Mouse (Mus musculus): ENCODE results near the gene Tbc1d10b. TPM values are rescaled to one million over a fixed set of nuclear protein-coding genes. Genes with fewer than 3 reads are reported as not detected.

The Tbc1d10b gene
- polyA plus RNA-seq, 1 experiment from 2014 or later: 15.8 TPM

DNA sequence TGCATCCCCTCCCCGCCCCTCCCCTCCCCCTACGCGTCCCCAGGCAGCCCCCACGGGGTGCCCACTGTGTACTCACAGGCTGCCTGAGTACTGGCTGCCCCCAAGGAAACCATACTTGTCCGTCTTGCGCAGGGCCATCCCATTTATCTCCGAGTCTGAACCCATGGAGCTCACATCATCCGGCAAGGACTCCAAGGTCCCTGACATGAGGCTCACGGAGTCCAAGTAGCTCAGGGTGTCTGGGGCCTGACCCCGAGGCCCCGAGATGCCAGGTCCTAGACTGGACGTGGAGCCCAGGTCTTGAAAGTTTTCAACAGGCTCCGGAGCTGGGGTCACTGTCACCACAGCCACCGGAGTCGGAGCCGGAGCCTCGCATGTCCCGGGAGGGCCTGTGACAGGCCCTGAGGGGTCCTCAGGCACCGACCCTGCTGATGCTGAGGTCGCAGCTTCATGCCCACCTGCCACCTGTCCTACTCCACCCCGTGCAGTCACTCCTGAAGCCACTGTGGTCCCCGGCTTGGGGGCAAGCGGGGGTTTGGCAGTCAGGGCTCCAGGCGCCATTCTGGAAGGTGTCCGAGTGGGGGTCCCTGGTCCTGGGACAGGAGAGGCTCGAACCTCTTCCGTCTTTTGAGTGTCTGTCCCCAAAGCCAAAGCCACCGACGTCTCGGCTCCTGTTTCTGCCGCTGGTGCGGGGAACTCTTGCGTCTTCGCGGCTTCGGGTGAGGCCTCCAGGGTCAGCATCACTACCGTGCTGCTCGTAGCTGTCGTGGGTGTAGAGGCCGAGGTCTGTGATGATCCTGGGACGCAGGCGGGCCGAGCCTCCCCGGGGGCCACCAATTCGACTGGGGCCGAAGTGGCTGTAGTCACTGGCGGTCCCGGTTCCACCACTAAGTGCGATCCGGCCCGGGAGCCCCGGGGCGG, 634 bp downstream of the Tbc1d10b start:
- Histone ChIP-seq H3K4me3 (ENCODE audit: low read depth, low read length) (peak overlapping the region; percentile 92), H3K4me2 (ENCODE audit: low read depth, low read length) (peak overlapping the region; percentile 89), H3K4me1 (ENCODE audit: control insufficient read depth, insufficient read depth, low read length) (no peaks in the 10 kb centered on the region; the same call in 1 of the 2 replicates), H3K27ac (replicated peaks; ENCODE audit: low read depth, low read length) (peak overlapping the region; percentile 71), H3K36me3 (replicated peaks; ENCODE audit: control insufficient read depth, insufficient read depth, low read depth, low read length) (no peaks in the 10 kb centered on the region; the same call in 1 of the 2 replicates), H3K27me3 (ENCODE audit: control insufficient read depth, insufficient read depth, low read length) (no peaks in the 10 kb centered on the region), H3K9ac (replicated peaks; ENCODE audit: low read length) (peak overlapping the region; percentile 89), H3K9me3 (replicated peaks; ENCODE audit: control insufficient read depth, low read length) (no peaks in the 10 kb centered on the region)
- peak; percentile 22; the same call in 1 of the 2 replicates for ATAC-seq (replicated peaks; ENCODE audit: insufficient number of reproducible peaks, low FRiP score, low TSS enrichment, low read depth)
- under 1% methylated on average over 45 of the region's 53 CpGs for WGBS
- DNase-seq (ENCODE audit: low spot score): peak; percentile 30

DNA sequence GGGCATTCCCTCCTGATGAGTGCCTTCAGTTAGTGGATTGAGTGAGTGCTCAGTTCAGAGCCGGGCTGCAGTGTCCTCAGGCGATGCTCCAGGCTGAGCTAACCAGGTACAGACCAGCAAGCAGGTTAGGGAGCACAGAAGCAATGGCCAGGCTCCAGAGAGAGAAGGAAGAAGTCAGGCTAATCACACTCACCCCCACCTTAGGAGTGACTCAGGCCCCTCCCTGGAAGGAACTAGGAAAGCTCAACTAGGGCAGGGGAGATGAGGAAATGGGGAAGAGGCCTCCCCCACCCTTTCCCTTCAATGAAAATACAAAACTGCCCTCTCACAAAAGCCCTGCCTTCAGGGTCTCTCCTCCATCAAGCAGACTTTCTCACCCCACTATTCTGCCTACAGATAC, 1.7 kb downstream of the Tbc1d10b start:
- H3K27ac ChIP-seq (replicated peaks; ENCODE audit: low read depth, low read length): no peak overlapping the region
- no peak for ATAC-seq (replicated peaks; ENCODE audit: insufficient number of reproducible peaks, low FRiP score, low TSS enrichment, low read depth)
- 48% methylated on average over 2 of the region's 2 CpGs for WGBS

DNA sequence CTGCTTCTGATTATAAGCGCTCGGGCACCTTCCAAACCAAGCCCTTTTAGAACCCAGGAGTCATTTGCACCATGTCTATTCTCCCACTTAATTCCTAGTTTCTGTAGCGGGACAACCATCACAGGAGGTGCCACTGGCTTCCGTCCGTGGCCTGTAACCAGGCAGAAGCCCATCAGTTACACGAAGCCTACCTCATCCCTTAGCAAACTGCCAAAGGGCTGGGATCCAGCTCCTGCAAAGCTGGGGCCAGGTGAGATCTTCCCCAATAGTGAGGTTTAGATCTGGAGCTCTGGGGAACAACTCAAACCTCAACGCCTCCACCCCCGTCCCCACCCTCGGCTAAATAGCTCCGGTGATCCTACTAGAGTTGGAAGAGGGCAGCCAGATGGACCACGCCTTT, 11.8 kb downstream of the Tbc1d10b start:
- peak overlapping the region; percentile 76 for H3K9ac ChIP-seq (replicated peaks; ENCODE audit: low read length)
- peak overlapping the region; percentile 82 for H3K27ac ChIP-seq (replicated peaks; ENCODE audit: low read depth, low read length)
- WGBS: 63% methylated on average over 11 of the region's 11 CpGs
- peaks cover 11% of the 10 kb centered on the region for H3K36me3 ChIP-seq (replicated peaks; ENCODE audit: control insufficient read depth, insufficient read depth, low read depth, low read length)
- peak overlapping the region; percentile 72 for H3K4me2 ChIP-seq (ENCODE audit: low read depth, low read length)
- peak overlapping the region; percentile 69 for H3K4me3 ChIP-seq (ENCODE audit: low read depth, low read length)
- no peaks in the 10 kb centered on the region for H3K9me3 ChIP-seq (replicated peaks; ENCODE audit: control insufficient read depth, low read length)
- DNase-seq (ENCODE audit: low spot score) (no peak), ATAC-seq (replicated peaks; ENCODE audit: insufficient number of reproducible peaks, low FRiP score, low TSS enrichment, low read depth) (no peak)
- no peaks in the 10 kb centered on the region; the same call in 1 of the 2 replicates for H3K4me1 ChIP-seq (ENCODE audit: control insufficient read depth, insufficient read depth, low read length)
- no peaks in the 10 kb centered on the region for H3K27me3 ChIP-seq (ENCODE audit: control insufficient read depth, insufficient read depth, low read length)

More for the DNA sequence above, 1.7 kb downstream of the Tbc1d10b start:
- H3K27me3 ChIP-seq (ENCODE audit: control insufficient read depth, insufficient read depth, low read length): no peaks in the 10 kb centered on the region
- DNase-seq (ENCODE audit: low spot score): no peak
- H3K36me3 ChIP-seq (replicated peaks; ENCODE audit: control insufficient read depth, insufficient read depth, low read depth, low read length): no peaks in the 10 kb centered on the region; the same call in 1 of the 2 replicates
- peak overlapping the region; percentile 89 for H3K4me2 ChIP-seq (ENCODE audit: low read depth, low read length)
- no peaks in the 10 kb centered on the region; the same call in 1 of the 2 replicates for H3K4me1 ChIP-seq (ENCODE audit: control insufficient read depth, insufficient read depth, low read length)
- H3K9ac ChIP-seq (replicated peaks; ENCODE audit: low read length): peak overlapping the region; percentile 89
- no peaks in the 10 kb centered on the region for H3K9me3 ChIP-seq (replicated peaks; ENCODE audit: control insufficient read depth, low read length)
- H3K4me3 ChIP-seq (ENCODE audit: low read depth, low read length): peak overlapping the region; percentile 92

DNA sequence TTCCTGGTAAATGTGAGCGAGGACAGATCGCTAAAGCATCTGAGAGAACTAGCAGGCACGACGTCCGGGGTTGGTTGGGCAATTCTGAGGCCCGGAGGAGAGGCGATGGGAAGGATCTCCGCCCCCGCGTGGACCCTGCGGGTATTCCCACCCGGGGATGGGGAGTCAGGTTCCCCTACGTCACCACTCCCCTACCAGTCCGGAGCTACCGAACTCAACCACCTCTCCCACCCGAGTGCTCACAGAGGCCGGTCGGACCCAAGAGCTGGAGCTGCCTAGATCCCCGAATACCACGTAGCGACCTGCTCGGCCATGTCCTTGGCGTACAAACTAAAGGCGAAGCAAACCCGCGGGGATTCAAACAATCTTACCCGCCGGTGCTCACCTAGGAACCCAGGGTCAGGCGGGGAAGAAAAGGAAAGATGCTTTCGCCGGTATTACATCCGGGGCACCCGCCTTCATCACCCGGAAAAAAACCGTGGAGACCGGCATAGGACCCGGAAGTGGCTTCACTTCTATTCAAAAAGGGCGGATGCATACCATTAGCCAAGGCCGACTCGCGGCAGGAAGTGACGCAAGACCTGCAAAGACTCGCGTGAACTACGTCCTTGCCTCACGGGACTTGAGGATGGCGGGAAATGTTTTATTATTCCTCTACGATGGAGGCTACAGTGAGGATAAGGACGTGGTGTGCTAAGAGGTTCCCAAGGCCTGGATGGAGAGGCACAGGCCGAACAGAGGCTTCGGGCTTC, 12.5 kb downstream of the Tbc1d10b start, which contains the start of gene Cd2bp2:
TSS of gene Cd2bp2 (minus strand) at position 507 of the 752 bp plus-strand sequence.
- H3K4me3 ChIP-seq (ENCODE audit: low read depth, low read length): peak within 1 kb of the TSS; percentile 69
- H3K36me3 ChIP-seq (replicated peaks; ENCODE audit: control insufficient read depth, insufficient read depth, low read depth, low read length): peaks cover 11% of the 10 kb centered on the region
- peak within 1 kb of the TSS; percentile 82 for H3K9ac ChIP-seq (replicated peaks; ENCODE audit: low read length)
- H3K4me1 ChIP-seq (ENCODE audit: control insufficient read depth, insufficient read depth, low read length): no peaks in the 10 kb centered on the region; the same call in 1 of the 2 replicates
- no peaks in the 10 kb centered on the region for H3K9me3 ChIP-seq (replicated peaks; ENCODE audit: control insufficient read depth, low read length)
- DNase-seq (ENCODE audit: low spot score): peak; percentile 99
- H3K4me2 ChIP-seq (ENCODE audit: low read depth, low read length): peak within 1 kb of the TSS; percentile 72
- WGBS: under 1% methylated on average over 51 of the region's 51 CpGs
- H3K27me3 ChIP-seq (ENCODE audit: control insufficient read depth, insufficient read depth, low read length): no peaks in the 10 kb centered on the region
- peak; percentile 92 for ATAC-seq (replicated peaks; ENCODE audit: insufficient number of reproducible peaks, low FRiP score, low TSS enrichment, low read depth)
- peak within 1 kb of the TSS; percentile 87 for H3K27ac ChIP-seq (replicated peaks; ENCODE audit: low read depth, low read length)

DNA sequence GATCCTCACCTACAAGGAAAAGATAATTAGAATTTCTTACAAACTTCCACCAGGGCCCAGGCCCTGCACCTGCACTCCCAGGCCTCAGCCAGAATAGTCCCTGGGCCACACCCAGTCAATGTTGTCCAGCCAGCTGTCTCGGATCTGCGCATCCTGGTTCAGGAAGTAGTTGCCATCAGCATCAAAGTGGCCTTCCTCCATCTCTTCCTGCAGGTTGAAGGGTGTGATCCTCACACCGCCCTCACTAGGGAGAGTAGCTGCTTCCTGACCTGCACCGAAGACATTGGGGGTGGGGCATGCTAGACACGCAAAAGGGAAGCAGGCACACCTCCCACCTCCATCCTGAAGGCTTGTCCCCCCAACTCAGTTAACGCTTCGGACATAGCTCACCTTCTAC, 13.6 kb downstream of the Tbc1d10b start:
- H3K4me1 ChIP-seq (ENCODE audit: control insufficient read depth, insufficient read depth, low read length): no peaks in the 10 kb centered on the region; the same call in 1 of the 2 replicates
- H3K27me3 ChIP-seq (ENCODE audit: control insufficient read depth, insufficient read depth, low read length): no peaks in the 10 kb centered on the region

DNA sequence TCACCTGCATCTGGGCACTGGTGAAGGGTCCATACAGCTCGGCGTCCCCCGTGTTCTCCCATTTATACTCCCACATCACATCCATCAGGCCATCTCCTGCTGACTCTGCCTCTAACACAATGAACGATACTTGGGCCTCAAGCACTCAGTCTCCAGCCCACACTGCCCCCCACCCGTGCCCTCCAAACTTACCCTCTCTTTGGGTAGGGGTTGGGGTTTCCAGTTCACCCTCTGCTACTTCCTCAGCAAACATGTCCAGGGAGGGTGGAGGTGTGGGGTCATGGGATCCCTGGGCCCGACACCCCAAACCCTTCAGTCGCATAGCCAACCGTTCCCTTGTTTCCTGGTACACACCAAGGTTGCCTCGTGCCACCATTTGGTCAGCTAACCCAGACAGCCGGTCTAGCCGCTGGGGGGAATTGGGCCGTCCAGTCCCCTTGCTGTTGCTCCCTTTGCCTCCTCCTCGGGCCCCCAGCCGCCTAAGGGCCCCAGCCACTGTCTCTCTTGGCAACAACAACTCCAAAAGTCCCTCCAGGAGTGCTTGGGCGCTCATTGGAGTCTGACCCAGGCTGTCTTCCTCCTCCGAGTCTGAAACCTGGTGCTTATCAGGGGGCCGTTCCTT, 14.1 kb downstream of the Tbc1d10b start:
- H3K27me3 ChIP-seq (ENCODE audit: control insufficient read depth, insufficient read depth, low read length): no peaks in the 10 kb centered on the region
- H3K36me3 ChIP-seq (replicated peaks; ENCODE audit: control insufficient read depth, insufficient read depth, low read depth, low read length): peaks cover 11% of the 10 kb centered on the region
- H3K4me3 ChIP-seq (ENCODE audit: low read depth, low read length): 0 out of 2 replicates have a peak overlapping the region, but pooled peaks have one; percentile 69
- H3K4me1 ChIP-seq (ENCODE audit: control insufficient read depth, insufficient read depth, low read length): no peaks in the 10 kb centered on the region; the same call in 1 of the 2 replicates
- ATAC-seq (replicated peaks; ENCODE audit: insufficient number of reproducible peaks, low FRiP score, low TSS enrichment, low read depth) (no peak), DNase-seq (ENCODE audit: low spot score) (no peak)
- WGBS: 94% methylated on average over 17 of the region's 17 CpGs
- no peak overlapping the region for H3K9ac ChIP-seq (replicated peaks; ENCODE audit: low read length)
- H3K9me3 ChIP-seq (replicated peaks; ENCODE audit: control insufficient read depth, low read length): no peaks in the 10 kb centered on the region
- H3K4me2 ChIP-seq (ENCODE audit: low read depth, low read length): no peak overlapping the region; the same call in 1 of the 2 replicates
- H3K27ac ChIP-seq (replicated peaks; ENCODE audit: low read depth, low read length): no peak overlapping the region

More for the DNA sequence above, 13.6 kb downstream of the Tbc1d10b start:
- H3K4me2 ChIP-seq (ENCODE audit: low read depth, low read length): peak overlapping the region; percentile 67
- H3K9me3 ChIP-seq (replicated peaks; ENCODE audit: control insufficient read depth, low read length): no peaks in the 10 kb centered on the region
- 78% methylated on average over 7 of the region's 7 CpGs for WGBS
- H3K36me3 ChIP-seq (replicated peaks; ENCODE audit: control insufficient read depth, insufficient read depth, low read depth, low read length): peaks cover 11% of the 10 kb centered on the region
- H3K9ac ChIP-seq (replicated peaks; ENCODE audit: low read length): peak overlapping the region; percentile 82
- H3K27ac ChIP-seq (replicated peaks; ENCODE audit: low read depth, low read length): no peak overlapping the region
- ATAC-seq (replicated peaks; ENCODE audit: insufficient number of reproducible peaks, low FRiP score, low TSS enrichment, low read depth): no peak
- no peak for DNase-seq (ENCODE audit: low spot score)
- H3K4me3 ChIP-seq (ENCODE audit: low read depth, low read length): peak overlapping the region; percentile 69

DNA sequence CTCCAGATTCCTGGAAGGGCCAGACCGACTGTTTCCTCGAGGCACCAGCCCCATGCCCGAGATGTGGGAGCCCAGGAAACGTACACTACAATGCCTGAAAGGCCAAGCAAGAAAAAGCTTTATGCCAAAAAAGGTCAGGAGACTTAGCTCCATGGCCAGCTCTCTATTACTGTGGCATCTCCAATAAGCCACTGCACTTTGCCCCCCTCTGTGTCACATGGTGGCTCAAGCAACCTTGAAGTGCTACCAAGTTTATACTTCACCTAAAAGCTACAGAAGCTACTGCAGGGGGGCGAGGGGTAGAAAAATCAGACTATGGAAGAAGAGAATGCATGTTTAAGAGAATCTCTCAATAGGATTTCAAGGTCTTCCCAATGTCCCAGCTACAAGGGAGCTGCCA, 15.3 kb downstream of the Tbc1d10b start:
- no peaks in the 10 kb centered on the region; the same call in 1 of the 2 replicates for H3K4me1 ChIP-seq (ENCODE audit: control insufficient read depth, insufficient read depth, low read length)
- peaks cover 7% of the 10 kb centered on the region for H3K36me3 ChIP-seq (replicated peaks; ENCODE audit: control insufficient read depth, insufficient read depth, low read depth, low read length)
- WGBS: 88% methylated on average over 5 of the region's 5 CpGs
- no peak overlapping the region for H3K27ac ChIP-seq (replicated peaks; ENCODE audit: low read depth, low read length)
- H3K4me2 ChIP-seq (ENCODE audit: low read depth, low read length): no peak overlapping the region
- no peak for ATAC-seq (replicated peaks; ENCODE audit: insufficient number of reproducible peaks, low FRiP score, low TSS enrichment, low read depth)
- H3K9ac ChIP-seq (replicated peaks; ENCODE audit: low read length): no peak overlapping the region
- H3K27me3 ChIP-seq (ENCODE audit: control insufficient read depth, insufficient read depth, low read length): no peaks in the 10 kb centered on the region
- no peak overlapping the region for H3K4me3 ChIP-seq (ENCODE audit: low read depth, low read length)
- H3K9me3 ChIP-seq (replicated peaks; ENCODE audit: control insufficient read depth, low read length): no peaks in the 10 kb centered on the region
- no peak for DNase-seq (ENCODE audit: low spot score)

All from embryonic facial prominence, embryonic 11.5 days (tissue).